Mouse (Mus musculus): Measurements from ENCODE around the gene Mum1. TPM values are rescaled to one million over a fixed set of nuclear protein-coding genes. Genes with fewer than 3 reads are reported as not detected.

The Mum1 gene
- polyA plus RNA-seq (2015; fragmentation: Nextera tagmentation; extraction: Ambion mirVana), result 23.1 and 23.9 TPM in 2 replicates

GRCm38 (mm10) chr10:80226416-80227165 lies at the start of gene Mum1:
Mum1 (plus strand) TSS chr10:80226434.
- peak within 1 kb of the TSS; percentile 88 for H3K9ac ChIP-seq (ENCODE audit: low read length)
- no peaks in the 10 kb centered on the region for H3K9me3 ChIP-seq (ENCODE audit: control insufficient read depth, low read length)
- peaks cover 7% of the 10 kb centered on the region for H3K4me1 ChIP-seq (replicated peaks; ENCODE audit: control insufficient read depth, insufficient read depth)
- under 1% methylated on average over 67 of the region's 75 CpGs for WGBS
- H3K36me3 ChIP-seq (ENCODE audit: control insufficient read depth, insufficient read depth, low read length), result peaks cover 12% of the 10 kb centered on the region
- TF ChIP-seq EP300 (optimal IDR thresholded peaks at IDR 0.05) (no peak), CTCF (IDR thresholded peaks at IDR 0.05; ENCODE audit: low read depth) (peak; percentile 86)
- DNase-seq (ENCODE audit: low spot score) (peak; percentile 100), ATAC-seq (ENCODE audit: low FRiP score, low TSS enrichment) (peak; percentile 100)
- H3K4me3 ChIP-seq (ENCODE audit: low read depth, low read length), result peak within 1 kb of the TSS; percentile 78
- peak within 1 kb of the TSS; percentile 86 for H3K4me2 ChIP-seq (replicated peaks; ENCODE audit: low read depth)
- H3K27ac ChIP-seq (replicated peaks), result peak within 1 kb of the TSS; percentile 91
- no peaks in the 10 kb centered on the region for H3K27me3 ChIP-seq (ENCODE audit: control insufficient read depth, insufficient read depth, low read length)

GRCm38 (mm10) chr10:80177441-80178279 lies 48.6 kb upstream of the Mum1 start:
- H3K9me3 ChIP-seq (ENCODE audit: control insufficient read depth, low read length), result no peaks in the 10 kb centered on the region
- no peaks in the 10 kb centered on the region; the same call in 1 of the 2 replicates for H3K4me1 ChIP-seq (replicated peaks; ENCODE audit: control insufficient read depth, insufficient read depth)
- no peaks in the 10 kb centered on the region for H3K27me3 ChIP-seq (ENCODE audit: control insufficient read depth, insufficient read depth, low read length)
- DNase-seq (ENCODE audit: low spot score) (no peak), ATAC-seq (ENCODE audit: low FRiP score, low TSS enrichment) (no peak)
- no peak overlapping the region for H3K9ac ChIP-seq (ENCODE audit: low read length)
- no peak overlapping the region for H3K4me2 ChIP-seq (replicated peaks; ENCODE audit: low read depth)
- WGBS, result 76% methylated on average over 7 of the region's 7 CpGs
- no peak overlapping the region for H3K27ac ChIP-seq (replicated peaks)
- H3K36me3 ChIP-seq (ENCODE audit: control insufficient read depth, insufficient read depth, low read length), result no peaks in the 10 kb centered on the region
- no peak overlapping the region for H3K4me3 ChIP-seq (ENCODE audit: low read depth, low read length)
- no peak for TF ChIP-seq EP300 (optimal IDR thresholded peaks at IDR 0.05)
- no peak for TF ChIP-seq CTCF (IDR thresholded peaks at IDR 0.05; ENCODE audit: low read depth)

GRCm38 (mm10) chr10:80179068-80180051 lies 46.9 kb upstream of the Mum1 start, which contains the start of gene Efna2:
Efna2 (plus strand) TSS chr10:80179482.
- WGBS, result 3% methylated on average over 66 of the region's 106 CpGs
- no peaks in the 10 kb centered on the region for H3K27me3 ChIP-seq (ENCODE audit: control insufficient read depth, insufficient read depth, low read length)
- H3K9ac ChIP-seq (ENCODE audit: low read length), result peak within 1 kb of the TSS; percentile 71
- H3K4me3 ChIP-seq (ENCODE audit: low read depth, low read length), result peak within 1 kb of the TSS; percentile 62
- H3K4me2 ChIP-seq (replicated peaks; ENCODE audit: low read depth), result peak within 1 kb of the TSS; percentile 69
- H3K36me3 ChIP-seq (ENCODE audit: control insufficient read depth, insufficient read depth, low read length), result no peaks in the 10 kb centered on the region
- peak; percentile 8; the same call in 1 of the 2 replicates for ATAC-seq (ENCODE audit: low FRiP score, low TSS enrichment)
- TF ChIP-seq CTCF (IDR thresholded peaks at IDR 0.05; ENCODE audit: low read depth), result no peak
- no peak for TF ChIP-seq EP300 (optimal IDR thresholded peaks at IDR 0.05)
- no peaks in the 10 kb centered on the region for H3K9me3 ChIP-seq (ENCODE audit: control insufficient read depth, low read length)
- no peaks in the 10 kb centered on the region; the same call in 1 of the 2 replicates for H3K4me1 ChIP-seq (replicated peaks; ENCODE audit: control insufficient read depth, insufficient read depth)
- peak; percentile 57 for DNase-seq (ENCODE audit: low spot score)
- H3K27ac ChIP-seq (replicated peaks), result peak within 1 kb of the TSS; percentile 35; the same call in 1 of the 2 replicates

GRCm38 (mm10) chr10:80180288-80180687 lies 45.9 kb upstream of the Mum1 start:
- no peak overlapping the region for H3K27ac ChIP-seq (replicated peaks)

GRCm38 (mm10) chr10:80180823-80181222 lies 45.4 kb upstream of the Mum1 start:
- Histone ChIP-seq H3K36me3 (ENCODE audit: control insufficient read depth, insufficient read depth, low read length) (no peaks in the 10 kb centered on the region), H3K4me1 (replicated peaks; ENCODE audit: control insufficient read depth, insufficient read depth) (no peaks in the 10 kb centered on the region; the same call in 1 of the 2 replicates), H3K4me3 (ENCODE audit: low read depth, low read length) (no peak overlapping the region), H3K9ac (ENCODE audit: low read length) (no peak overlapping the region), H3K27ac (replicated peaks) (no peak overlapping the region), H3K27me3 (ENCODE audit: control insufficient read depth, insufficient read depth, low read length) (no peaks in the 10 kb centered on the region), H3K9me3 (ENCODE audit: control insufficient read depth, low read length) (no peaks in the 10 kb centered on the region), H3K4me2 (replicated peaks; ENCODE audit: low read depth) (no peak overlapping the region)
- WGBS, result 58% methylated on average over 5 of the region's 5 CpGs
- DNase-seq (ENCODE audit: low spot score) (no peak), ATAC-seq (ENCODE audit: low FRiP score, low TSS enrichment) (no peak)
- TF ChIP-seq EP300 (optimal IDR thresholded peaks at IDR 0.05) (no peak), CTCF (IDR thresholded peaks at IDR 0.05; ENCODE audit: low read depth) (no peak)

More at GRCm38 (mm10) chr10:80180288-80180687, 45.9 kb upstream of the Mum1 start:
- ATAC-seq (ENCODE audit: low FRiP score, low TSS enrichment) (no peak), DNase-seq (ENCODE audit: low spot score) (no peak)
- Histone ChIP-seq H3K4me2 (replicated peaks; ENCODE audit: low read depth) (peak overlapping the region; percentile 69), H3K9ac (ENCODE audit: low read length) (0 out of 2 replicates have a peak overlapping the region, but pooled peaks have one; percentile 8), H3K4me1 (replicated peaks; ENCODE audit: control insufficient read depth, insufficient read depth) (no peaks in the 10 kb centered on the region; the same call in 1 of the 2 replicates), H3K27me3 (ENCODE audit: control insufficient read depth, insufficient read depth, low read length) (no peaks in the 10 kb centered on the region), H3K4me3 (ENCODE audit: low read depth, low read length) (peak overlapping the region; percentile 62), H3K9me3 (ENCODE audit: control insufficient read depth, low read length) (no peaks in the 10 kb centered on the region), H3K36me3 (ENCODE audit: control insufficient read depth, insufficient read depth, low read length) (no peaks in the 10 kb centered on the region)
- 53% methylated on average over 6 of the region's 6 CpGs for WGBS
- no peak for TF ChIP-seq CTCF (IDR thresholded peaks at IDR 0.05; ENCODE audit: low read depth)
- TF ChIP-seq EP300 (optimal IDR thresholded peaks at IDR 0.05), result no peak
